Mouse (Mus musculus) frontal cortex, postnatal 36 days (tissue): ENCODE measurements around the gene Bpifa2.
"Not testable (repeated sequence)": the region's sequence is repeated elsewhere in the genome, so short reads cannot be mapped to it uniquely, and the experiment has no call there.

Experiments used
- DNase-seq, 2 experiments: peaks; one replicate each; pipeline ENCODE4 v3.0.0; 2022; ENCODE audit warnings: low spot score in 2 of 2

Bpifa2 gene

GRCm38 (mm10) chr2:154007965-154008364 lies at the start of gene Bpifa2:
Gene Bpifa2 (plus strand): TSS chr2:154008265.
- no peak for DNase-seq

GRCm38 (mm10) chr2:153962821-153963331 lies 45.2 kb upstream of the Bpifa2 start:
- DNase-seq, result peak; percentile 42 to 54

DNA sequence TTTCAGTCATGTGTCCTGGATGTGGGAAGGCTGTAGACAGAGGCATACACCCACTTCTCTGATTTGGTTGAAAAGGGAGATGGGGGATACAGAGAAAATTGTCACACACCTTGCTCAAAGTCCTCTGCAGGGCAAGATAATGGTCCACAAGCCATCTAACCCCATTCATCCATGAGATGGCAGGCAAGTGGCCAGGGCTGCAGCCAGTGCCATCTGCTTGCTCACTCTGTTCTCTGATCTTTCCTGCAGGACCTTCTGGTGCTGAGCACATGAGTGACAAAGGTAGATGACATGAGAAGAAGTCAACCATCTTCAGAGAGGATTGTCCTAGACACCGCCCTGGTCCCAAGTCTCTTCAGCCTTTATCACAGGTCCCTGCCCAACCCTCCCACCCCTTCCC lies 44.7 kb upstream of the Bpifa2 start:
- DNase-seq, result peak in 1 of 2 experiments; percentile 41

- DNase-seq, result no peak
Observed at GRCm38 (mm10) chr2:153970221-153970620, 37.8 kb upstream of the Bpifa2 start.

GRCm38 (mm10) chr2:153974582-153974981 lies 33.5 kb upstream of the Bpifa2 start, which contains the start of gene Bpifa6:
Gene Bpifa6 (plus strand): TSS chr2:153974945.
- no peak for DNase-seq

- peak; percentile 68 to 76 for DNase-seq
Observed at GRCm38 (mm10) chr2:153995770-153996169, 12.3 kb upstream of the Bpifa2 start.

DNA sequence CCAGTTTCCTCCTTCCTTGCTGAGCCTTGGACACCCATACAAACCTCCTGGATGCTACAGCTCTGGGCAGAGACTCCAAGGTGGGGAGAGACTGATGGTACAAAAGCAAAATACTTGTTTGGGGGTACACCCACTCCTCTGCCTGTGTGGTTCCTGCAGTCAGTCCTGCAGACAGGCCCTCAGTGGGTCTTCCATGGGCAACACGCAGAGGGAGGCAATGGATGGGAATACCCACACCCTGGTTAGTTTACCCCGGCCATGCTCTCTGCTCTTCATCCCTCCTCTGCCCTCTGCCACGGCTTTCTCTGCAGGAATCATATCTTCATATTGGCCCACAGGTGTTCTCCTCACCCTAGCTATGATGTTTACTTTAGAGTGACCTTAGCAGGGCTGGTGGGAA lies 7.6 kb upstream of the Bpifa2 start:
- no peak for DNase-seq

DNA sequence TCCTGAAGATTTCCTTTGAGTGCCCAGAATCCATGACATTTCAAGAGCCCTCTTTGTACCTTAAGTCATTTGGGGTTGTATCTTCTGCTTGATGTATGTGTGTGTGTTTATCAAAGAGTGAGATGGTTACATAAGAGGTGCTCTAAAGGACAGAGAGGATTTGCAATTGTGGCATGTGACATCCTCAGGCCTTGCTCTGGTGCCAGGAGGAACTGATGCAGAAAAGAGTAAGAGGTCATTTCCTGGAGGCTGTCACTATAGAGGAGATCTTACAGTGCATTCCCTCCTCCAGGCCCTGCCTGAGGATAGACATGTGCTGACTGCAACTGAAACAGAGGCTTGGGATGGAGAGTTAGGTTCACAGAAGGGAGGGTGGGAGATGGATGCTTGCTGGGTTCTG lies 7.0 kb upstream of the Bpifa2 start:
- no peak for DNase-seq

DNA sequence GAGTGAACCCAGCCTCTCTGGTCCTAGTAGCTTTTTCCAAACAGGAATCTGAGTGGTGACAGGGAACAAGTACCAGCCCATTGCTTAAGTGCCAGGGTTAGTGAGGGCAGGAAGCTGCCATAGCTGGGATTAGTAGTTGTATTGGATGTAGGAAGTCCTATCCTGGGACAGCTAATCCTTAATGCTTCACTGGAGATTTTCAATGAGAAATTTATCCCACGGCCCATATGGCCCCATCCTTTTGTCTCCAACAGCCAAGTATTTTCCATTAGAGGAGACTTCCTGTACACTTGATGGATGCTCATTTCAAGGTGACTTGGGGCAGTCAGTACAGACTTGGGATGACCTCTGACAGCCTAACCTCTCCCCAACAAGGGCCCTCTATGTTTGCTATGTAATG lies 3.6 kb upstream of the Bpifa2 start:
- DNase-seq, result no peak

DNA sequence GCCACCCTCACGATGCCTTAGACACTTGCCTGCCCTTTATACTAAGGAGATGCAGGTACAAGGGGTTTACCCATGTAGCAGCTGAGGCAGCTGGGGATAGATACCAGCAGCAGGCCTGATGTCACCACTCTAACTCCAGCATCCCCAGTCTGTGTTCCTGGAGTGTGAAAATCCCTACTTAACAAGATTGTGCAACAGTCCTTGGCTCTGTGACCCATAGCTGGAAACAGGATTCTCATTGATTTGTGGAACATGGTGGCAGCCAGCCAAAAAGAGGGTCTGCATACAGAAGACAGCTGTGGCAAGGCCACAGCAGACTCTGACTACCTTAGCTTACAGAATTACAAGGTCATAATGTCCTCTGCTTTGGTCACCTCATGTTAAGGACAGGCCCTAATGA lies 3.0 kb upstream of the Bpifa2 start:
- no peak for DNase-seq

DNA sequence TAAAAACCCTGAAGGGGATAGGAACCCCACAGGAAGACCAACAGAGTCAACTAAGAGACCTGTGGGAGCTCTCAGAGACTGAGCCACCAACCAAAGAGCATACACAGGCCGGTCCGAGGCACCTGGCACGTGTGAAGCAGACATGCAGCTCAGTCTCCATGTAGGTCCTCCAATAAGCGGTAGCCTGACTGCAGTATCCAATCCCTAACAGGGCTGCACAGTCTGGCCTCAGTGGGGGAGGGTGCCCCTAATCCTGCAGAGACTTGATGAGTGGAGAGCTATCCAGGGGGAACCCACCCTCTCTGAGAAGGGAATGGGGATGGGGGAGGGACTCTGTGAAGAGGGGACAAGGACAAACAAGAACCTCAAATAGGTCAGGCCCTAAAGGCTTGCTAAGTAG lies 2.3 kb upstream of the Bpifa2 start:
- no peak for DNase-seq

- DNase-seq, result no peak
Observed at GRCm38 (mm10) chr2:154006331-154006730, 1.7 kb upstream of the Bpifa2 start.

DNA sequence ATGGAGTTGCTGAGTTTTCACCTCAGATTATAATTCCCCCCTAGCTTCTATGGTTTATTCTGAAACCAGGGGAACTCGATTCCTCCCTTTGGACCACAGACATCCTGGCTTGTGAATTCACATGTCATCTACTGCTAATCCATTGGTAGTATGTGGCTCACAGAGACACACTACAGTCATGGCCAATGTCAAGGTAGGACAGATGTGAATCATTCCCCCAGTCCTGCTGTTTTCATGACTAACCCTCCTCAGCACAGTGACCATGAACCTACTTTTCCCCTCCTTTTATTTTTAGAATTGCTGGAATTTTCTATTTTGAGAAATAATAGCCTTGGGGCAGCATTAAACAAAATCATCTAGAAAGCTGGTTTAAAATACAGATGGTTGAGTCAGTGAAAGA lies 684 bp upstream of the Bpifa2 start:
- no peak for DNase-seq

- no peak for DNase-seq
Observed at GRCm38 (mm10) chr2:154017990-154018389, 9.9 kb downstream of the Bpifa2 start.

DNA sequence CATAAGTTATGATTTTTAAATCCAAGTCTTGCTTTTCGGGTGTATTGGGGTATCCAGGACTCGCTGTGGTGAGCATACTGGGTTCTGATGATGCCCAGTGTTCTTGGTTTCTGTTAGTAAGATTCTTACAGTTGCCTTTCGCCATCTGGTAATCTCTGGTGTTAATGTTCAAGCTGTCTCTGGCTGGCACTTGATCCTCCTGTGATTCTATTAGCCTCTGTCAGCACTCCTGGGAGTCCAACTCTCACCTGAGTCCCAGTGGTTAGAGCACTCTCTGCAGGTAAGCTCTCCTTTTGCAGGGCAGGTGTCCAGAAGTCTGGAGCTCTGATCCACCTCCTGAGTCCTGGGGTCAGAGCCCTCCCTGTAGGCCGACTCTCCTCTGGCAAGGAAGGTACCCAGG lies 16.6 kb downstream of the Bpifa2 start:
- not testable (repeated sequence) for DNase-seq

GRCm38 (mm10) chr2:154038932-154039331 lies 30.9 kb downstream of the Bpifa2 start:
- peak; percentile 5 to 12 for DNase-seq

- DNase-seq, result no peak
Observed at GRCm38 (mm10) chr2:154044743-154045142, 36.7 kb downstream of the Bpifa2 start.

DNA sequence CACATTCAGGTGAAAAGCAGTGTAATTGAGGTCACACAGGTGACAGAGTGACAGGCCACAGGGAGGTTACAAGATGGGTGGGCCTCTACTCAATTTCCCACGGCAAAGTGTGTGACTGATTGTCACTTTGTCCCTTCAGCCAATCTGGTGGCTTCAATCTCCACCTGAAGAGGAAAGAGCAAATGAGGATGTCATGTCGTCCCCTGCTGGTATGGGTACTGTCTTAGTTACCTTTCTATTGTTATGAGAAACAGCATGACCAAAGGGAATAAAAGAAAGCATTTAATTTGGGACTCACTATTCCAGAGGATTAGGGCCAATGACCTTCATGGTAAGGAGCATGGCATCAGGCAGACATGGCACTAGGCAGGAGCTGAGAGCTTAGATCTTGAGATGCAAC lies 50.6 kb downstream of the Bpifa2 start:
- DNase-seq, result no peak
